Mouse (Mus musculus) R1 (cell line): ENCODE data around the gene Slc2a6.

ENCODE experiments used
- DNase-seq: peaks from one replicate; pipeline ENCODE4 v3.0.0-alpha.2; 2018; ENCODE audit warnings: low read depth, low spot score

Gene Slc2a6

DNA sequence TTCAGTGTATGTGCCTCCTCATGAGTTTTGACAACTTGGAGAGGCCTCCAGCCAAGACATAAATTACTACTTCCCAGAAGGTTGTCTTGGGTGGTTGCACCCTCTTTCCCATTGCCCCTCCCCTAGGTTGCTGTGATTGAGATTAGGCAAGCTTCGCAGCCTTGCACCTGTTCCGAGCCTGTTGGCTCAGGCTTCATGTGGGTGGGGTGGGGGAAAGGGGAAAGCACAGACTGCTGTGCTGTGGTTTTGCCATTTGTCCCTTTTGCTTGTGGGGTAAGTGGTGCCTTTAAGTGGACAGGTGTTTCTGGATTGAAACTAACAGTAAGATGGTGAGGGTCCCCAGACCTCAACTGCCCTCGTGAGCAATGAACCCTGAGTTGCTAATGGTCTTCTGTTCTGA is 8.2 kb upstream of the Slc2a6 start:
- DNase-seq: no peak

DNA sequence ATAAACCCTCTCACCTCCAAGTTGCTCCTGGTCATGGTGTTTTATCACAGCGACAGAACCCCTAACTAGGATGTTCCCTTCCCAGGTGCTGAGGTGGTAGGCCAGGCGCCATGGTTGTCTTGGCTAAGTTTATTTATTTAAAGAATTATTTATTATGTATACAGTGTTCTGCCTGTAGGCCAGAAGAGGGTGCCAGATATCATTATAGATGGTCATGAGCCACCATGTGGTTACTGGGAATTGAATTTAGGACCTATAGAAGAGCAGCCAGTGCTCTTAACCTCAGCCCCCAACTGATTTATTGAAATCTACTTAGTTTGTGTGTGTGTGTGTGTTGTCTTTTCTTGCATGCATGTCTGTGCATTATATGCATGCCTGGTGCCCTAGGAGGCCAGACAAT is 4.6 kb upstream of the Slc2a6 start:
- no peak for DNase-seq

DNA sequence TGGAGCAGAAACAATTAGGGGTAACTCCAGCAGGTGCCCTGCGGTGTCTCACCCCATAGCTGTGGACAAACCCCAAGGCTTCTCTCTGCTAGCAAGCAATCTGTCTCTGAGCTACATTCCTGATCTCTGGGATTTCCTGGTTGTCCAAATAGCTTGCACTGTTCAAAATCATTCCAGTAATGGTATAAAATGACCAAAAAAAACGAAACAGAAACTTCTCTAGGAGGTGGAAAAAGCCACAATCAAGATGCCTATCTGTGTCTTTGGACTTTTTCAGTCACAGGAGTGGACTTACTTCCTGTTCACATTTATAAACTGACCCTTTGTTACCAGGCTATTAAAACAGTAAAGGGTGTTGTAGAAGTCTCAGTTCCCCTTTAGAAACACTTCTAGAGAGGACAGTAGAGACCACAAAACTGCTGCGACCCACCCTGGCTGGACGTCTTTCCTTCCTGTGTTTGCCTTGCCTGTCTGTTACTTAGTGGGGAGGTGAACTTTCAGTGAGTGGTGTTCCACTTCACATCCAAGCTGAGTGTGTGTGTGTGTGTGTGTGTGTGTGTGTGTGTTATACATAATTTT is 728 bp upstream of the Slc2a6 start:
- DNase-seq: no peak

DNA sequence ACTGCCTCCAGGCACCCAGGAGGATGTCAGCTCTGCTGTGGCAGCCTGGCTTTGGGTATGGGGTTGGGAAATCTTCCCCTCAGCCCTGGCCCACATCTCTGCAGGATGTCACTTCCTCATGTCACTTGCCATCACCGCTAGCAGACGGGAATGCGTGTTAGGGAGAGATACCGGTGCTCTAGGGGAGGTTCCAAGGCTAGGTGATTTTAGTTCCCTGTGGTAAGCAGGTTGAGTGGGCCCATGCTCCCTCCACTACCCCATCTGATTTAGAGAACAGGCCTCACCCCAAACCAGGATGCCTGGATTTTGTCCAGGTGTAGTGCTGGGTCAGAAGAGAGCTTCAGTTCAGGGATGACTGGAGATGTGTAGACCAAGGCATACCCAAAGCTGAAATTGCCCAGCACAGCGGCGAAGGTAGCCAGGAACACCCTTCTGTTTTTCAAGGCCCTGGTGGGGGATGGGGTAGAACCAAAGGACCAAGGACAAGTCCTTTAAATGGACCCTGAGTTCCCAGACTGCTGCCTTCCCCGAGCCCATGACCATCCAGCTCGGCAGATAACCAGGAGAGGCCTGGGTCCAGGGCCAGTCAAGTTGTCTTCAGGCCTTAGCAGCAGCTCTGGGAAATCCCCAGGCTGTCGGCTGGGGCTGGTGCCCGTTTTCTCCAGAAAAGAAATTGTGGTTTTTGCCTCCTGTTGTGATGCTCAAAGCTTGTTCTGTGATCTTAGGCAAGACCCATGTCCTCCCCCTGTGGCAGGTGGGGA is 761 bp downstream of the Slc2a6 start:
- DNase-seq: no peak

DNA sequence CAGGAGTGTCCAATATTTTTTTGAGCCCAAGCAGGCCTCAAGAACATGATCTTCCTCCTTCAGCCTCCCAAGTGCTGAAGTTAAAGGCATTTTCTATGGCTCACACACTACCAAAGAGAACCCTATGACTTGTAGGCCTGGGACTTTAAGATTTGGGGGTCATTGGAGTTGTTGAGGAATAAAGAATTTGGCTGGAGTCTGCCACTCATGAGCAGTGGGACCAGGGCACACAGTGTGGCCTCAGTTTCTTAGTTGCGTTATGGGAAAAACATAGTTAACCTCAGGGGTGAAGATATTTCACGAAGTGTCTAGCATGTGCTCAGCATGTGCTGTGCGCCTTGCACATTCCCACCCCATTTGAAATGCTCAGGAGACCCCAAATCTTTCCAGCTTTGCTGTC is 1.5 kb downstream of the Slc2a6 start:
- DNase-seq: no peak

DNA sequence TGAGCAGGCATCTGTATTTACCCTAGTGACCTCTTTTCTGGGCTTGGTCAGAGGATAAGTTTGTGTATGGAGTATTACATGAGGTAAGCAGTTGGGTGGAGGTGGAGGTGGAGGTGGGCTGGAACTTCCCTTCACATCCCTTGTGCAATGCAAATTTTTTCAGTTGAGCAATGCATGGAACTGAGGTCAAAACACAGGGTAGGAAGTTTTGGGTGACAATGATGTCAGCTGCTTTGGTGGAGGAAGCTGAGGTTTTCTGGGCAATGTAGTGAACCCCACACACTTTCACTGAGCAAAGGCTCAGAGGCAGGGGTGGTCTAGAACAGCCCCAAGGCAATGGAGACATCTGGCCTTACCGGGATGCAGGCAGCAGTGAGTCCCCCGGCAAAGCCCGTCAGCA is 2.3 kb downstream of the Slc2a6 start:
- DNase-seq: no peak

DNA sequence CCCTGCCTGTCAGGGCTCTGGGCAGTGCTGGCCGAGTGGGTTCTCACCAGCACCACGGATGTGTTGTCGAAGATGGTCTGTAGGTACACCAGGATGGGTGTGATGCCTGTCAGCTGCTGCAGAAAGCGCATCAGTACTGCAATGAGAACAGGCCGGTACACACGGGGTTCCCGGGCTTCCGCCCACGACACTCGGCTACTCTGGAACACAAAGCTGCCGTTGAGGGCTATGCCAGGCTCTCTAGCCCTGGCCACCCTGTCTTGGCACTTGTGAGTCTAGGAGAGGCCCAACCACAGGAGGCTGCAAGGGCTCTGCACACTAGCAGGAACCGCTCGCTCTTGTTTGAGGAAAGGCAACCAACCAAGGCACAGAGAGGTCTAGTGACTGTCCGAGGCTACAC is 3.7 kb downstream of the Slc2a6 start:
- no peak for DNase-seq

DNA sequence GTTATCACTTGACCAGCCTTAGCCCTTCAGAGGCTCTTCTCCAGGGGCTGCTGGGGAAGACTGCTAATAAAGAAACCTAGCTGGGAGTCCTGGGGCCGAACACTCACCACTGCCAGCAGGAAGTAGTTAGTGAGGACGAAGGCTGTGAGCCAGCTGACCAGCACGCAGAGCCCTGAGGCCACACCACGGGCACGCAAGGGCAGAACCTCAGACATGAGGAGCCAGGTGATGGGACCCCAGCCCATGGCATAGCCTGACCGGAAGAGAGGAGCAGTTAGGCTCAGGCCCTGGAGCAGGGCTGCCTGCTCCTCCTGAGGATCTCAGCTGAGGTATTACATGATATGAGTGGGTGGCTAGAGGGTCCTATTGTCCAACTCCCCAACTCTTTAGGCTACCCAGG is 5.2 kb downstream of the Slc2a6 start:
- DNase-seq: no peak

DNA sequence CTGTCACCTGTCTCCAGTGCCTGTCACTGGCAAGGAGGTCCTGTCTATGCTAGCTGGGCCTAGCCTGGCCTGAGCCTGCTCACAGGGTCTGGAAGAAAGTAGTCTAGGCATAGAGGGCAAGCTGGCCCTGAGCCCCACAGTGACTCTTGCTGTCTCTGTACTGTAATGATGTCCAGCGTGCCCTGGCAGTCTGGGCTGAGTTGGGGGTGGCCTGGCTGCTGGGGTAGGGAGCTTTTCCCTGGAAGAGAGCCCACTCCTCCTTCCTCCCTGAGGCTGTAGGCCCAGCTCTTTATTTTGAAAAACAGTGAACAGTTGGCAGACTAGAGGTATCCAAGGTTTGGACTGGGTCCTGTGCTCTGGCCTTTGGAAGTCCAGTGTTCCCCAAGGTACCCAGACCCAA is 6.7 kb downstream of the Slc2a6 start:
- no peak for DNase-seq

DNA sequence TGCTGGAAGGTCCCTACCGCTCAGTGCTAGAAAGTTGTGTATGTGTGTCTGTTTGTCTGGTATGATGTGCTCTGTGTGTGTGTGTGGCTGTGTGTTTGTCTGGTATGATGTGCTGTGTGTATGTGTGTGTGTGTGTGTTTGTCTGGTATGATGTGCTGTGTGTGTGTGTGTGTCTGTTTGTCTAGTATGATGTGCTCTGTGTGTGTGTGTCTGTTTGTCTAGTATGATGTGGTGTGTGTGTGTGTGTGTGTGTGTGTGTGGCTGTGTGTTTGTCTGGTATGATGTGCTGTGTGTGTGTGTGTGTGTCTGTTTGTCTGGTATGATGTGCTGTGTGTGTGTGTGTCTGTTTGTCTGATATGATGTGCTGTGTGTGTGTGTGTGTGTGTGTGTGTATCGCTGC is 8.3 kb downstream of the Slc2a6 start:
- no peak for DNase-seq

DNA sequence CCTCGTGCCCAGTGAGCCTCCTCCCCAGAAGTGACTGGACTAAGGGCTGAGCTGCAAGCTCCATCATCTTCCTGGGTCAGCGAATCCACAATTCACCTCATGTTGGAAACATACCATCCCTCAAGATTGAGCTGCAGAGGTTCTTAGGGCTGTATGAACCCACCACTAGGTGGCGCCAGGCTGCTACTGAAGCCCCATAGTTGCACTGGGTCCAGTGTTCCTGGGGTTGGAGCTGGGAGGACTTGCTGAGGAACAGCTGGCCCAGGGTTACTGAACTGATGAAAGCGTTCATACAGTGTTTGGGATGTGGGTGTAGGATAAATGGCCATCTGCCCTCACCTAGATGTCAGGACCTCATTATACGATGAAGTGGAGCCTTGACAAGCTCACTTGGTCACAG is 10.0 kb downstream of the Slc2a6 start:
- DNase-seq: peak; percentile 70

DNA sequence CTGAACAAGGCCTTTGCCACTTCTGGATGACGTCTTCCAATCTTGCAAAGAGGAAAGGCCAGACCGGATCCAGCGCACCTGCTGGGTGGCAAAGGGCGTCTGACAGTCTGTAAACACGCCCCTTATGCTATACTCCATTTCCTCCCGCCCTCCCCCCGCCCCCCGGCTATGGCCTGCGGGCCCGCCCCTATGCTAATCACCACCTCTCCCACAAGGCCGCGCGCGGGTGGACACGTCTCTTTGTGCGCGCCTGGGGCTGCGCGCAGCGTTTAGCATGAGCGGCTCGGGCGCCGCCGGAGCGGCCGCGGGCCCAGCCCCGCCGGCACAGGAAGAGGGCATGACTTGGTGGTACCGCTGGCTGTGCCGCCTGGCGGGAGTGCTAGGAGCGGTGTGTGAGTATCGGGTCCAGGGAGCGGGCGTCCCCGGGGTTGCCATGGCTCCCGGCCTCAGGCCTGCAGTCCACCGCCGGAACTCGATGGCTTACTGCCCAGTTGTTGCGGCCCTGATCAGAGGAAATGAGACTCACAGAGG is 18.0 kb downstream of the Slc2a6 start, which contains the start of gene Cacfd1:
Cacfd1 (plus strand) TSS at position 213 of the 531 bp plus-strand sequence.
- peak; percentile 93 for DNase-seq

DNA sequence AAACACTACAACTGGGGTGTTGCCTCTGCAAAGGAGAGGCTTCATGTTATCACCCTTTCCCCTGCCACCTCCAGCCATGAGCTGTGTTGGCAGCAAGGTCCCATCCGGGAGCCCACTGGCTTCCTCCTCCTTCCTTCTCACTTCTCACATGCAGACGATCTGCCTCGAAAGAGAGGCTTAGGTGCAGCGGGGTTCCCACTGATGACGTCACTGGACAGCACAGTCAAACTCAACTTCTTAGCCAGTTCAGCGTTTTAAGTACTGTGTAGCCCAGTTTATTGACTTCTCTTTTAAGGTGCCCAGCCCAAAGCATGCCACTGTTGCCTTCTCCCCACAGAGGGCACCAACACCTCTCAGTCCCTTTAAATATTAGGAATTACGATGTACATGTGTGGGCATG is 20.1 kb downstream of the Slc2a6 start:
- peak; percentile 17 for DNase-seq

DNA sequence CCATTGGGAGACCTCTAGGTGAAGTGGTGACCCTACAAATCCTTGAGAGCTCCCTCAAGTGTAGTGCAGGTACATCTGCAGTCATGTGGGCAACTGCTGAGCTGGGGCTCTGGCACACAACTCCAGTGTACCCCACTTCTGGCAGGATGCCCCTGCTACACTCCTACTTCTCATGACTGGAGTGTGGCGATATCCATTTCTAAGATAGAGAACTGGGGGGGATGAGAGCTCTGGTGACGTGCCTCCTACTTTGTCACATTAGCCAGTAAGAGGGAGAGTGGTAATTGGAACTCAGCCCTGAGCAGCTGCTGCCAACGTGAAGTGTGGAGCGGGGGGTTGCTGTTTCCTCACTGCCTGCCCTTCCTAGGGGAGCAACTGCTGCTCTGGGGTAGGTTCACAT is 21.5 kb downstream of the Slc2a6 start:
- DNase-seq: no peak

DNA sequence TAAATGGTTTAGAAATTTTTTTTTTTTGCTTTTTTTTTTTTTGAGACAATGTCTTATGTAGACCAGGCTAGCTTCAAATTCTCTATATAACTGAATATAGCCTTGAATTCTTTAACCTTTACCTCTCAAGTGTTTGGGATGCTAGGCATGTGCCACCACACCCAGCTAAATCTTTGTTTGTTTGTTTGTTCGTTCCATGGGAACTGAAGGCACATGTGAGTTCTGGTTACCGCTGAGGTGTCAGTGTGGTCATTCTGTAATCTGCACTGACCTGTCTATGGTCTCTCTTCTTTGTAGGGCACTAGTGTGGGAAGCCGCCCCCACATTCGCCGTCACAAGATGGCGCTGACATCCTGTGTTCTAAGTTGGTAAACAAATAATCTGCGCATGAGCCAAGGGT is 29.8 kb downstream of the Slc2a6 start:
- DNase-seq: no peak

DNA sequence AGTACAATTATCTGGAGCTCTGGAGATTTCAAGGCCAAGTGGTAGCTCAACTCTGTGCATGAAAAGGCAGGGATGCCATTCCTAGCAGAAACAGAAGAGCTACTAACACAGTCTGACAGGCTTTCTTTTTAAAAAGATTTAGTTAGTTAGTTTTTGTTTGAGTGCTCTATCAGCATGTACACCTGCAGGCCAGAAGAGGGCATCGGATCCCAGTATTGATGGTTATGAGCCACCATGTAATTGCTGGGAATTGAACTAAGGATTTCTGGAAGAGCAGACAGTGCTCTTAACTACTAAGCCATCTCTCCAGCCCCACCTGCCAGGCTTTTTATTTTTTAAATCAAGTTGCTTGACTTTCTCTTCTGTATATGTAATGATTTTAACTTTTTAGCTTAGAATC is 30.3 kb downstream of the Slc2a6 start:
- DNase-seq: peak; percentile 35

DNA sequence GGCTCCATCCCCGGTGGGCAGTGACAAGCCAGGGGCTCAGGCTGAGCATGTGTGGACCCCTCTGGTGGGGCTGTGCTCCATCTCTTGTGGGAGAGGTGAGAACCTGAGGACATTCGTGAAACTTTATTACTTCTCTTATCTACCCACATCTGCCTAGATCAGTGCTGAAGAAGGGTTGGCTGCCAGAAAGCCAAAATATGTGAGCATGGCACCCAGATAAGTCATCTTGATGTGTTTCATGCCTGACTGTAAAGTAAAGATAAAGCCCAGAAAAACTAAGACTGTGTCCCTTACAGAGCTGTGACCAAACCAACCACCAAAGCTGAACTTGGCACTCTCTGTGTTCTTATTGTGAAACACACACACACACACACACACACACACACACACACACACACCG is 33.9 kb downstream of the Slc2a6 start:
- no peak for DNase-seq

DNA sequence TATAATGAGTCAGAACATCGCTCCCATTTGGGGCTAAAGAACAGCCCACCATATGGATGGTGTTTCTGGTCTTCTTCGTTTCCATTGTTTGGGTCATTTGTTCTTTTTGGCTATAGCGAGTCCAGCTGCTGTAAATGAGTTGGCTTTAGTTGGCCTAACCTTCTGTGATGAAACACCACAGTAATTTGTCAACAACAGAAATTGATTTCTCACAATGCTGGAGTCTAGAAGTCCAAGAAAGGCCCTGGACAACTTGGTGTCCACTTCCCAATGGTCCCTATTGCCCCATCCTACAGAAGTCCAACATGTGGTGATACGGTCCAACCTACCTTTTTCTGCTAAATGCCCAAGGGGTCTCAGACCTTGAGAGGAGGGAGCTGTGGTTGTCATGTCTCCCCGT is 43.2 kb downstream of the Slc2a6 start:
- no peak for DNase-seq

DNA sequence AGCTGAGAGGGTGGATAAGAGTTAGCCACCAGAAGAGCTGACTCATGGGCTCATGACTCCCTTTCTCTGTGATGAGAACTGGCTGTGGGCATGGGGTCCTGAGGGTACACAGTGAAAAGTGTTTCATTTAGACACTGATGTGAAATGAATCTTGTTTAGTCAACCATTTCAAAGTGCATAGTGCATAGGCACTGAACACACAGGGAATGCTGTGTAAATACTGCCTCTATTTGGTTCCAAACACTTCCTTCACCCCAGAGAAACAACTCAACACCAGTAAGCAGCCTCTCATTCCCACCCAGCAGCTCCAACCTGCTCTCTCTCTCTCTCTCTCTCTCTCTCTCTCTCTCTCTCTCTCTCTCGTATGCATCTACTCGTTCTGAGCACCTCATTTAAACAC is 43.6 kb downstream of the Slc2a6 start:
- no peak for DNase-seq

DNA sequence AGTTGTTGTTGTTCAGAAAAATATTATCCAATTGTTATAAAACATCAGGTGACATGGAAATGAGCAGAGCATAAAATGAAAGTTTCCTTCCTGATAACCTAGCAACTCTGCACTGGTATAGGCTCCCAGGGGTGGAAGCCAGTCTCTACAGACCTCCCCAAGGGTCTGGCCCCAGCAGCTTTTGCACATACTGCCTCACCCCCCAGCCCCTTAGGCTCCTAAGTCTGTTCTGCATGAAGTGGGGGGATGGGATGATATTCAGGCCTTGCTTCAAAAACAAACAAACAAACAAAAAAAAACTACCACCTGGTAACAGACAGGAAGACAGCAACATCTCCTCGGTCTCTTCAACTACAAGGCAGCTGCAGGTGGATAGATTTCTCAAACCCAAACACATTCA is 47.4 kb downstream of the Slc2a6 start:
- no peak for DNase-seq

DNA sequence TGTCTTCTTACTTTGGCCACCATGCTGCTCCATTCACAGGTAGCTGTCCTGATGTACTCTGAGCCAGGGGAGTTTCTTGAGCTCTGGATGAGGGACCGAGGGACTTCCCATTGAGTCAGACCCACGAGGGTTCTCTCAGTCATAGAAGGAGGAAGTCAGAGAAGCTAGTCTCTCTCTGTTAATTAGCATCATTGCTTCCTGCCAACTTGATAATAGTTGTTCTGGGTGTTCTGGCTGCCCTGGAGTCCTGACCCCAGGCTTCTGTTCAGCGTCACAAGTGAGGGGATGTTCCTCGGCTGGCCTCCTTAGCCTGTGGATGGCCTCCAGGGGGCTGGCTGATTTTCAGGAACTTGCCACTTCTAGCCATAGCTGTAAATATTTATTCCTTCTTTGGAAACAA is 53.8 kb downstream of the Slc2a6 start:
- no peak for DNase-seq

DNA sequence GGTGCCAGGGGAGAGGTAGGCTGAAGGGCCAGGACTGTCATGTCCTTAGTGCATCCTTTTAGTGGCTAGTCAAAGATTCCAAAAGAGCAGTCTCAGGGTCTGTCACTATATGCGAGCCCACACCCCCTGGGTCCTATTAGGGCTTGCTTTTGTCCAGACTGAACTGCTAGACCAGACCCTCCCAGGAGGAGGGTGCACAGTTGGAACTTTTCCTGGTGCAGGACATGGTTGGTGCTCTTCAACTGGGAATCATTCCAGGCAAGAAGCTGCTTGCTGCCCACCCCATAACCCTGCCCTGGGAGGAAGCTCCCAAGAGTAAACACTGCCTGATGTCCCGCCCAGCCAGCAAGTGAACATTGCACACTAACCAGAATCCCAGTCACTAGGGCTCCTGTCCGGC is 54.7 kb downstream of the Slc2a6 start, which contains the start of gene Adamts13:
Adamts13 (plus strand) TSS at position 301 of the 400 bp plus-strand sequence.
- no peak for DNase-seq
